Mouse (Mus musculus) adrenal gland, postnatal 25 days (tissue): ENCODE results near the gene Prdm1. TPM values are rescaled to one million over a fixed set of nuclear protein-coding genes. Genes with fewer than 3 reads are reported as not detected.
A peak's percentile ranks its signal among the peaks of the same experiment; 100 is the strongest.

ENCODE experiments used
- DNase-seq: peaks from one replicate; pipeline ENCODE4 v3.0.0; 2021; ENCODE audit warnings: mixed read lengths
- long read RNA-seq: library from polyadenylated mRNA; stranded (forward); transcript quantifications from one replicate; pipeline ENCODE4 v2.0.0, GENCODE M21; 2021
- total RNA-seq: library from RNA; stranded (reverse); gene quantifications from 2 replicates; pipeline ENCODE4 v1.2.3, GENCODE M21; 2021

The Prdm1 gene
- 1.1 and 3.0 TPM in 2 replicates for total RNA-seq
- long read RNA-seq = 0 reads

- no peak for DNase-seq
These were observed at the start of gene Prdm1 for GRCm38 (mm10) chr10:44528291-44529082. Gene Prdm1 (minus strand): TSS chr10:44528501.

GRCm38 (mm10) chr10:44565971-44566370, 37.7 kb upstream of the Prdm1 start:
- DNase-seq = peak; percentile 78

- no peak for DNase-seq
These were observed 36.8 kb upstream of the Prdm1 start for GRCm38 (mm10) chr10:44565109-44565508.

- DNase-seq = no peak
These were observed 28.5 kb upstream of the Prdm1 start for GRCm38 (mm10) chr10:44556845-44557244.

- no peak for DNase-seq
These were observed 27.0 kb upstream of the Prdm1 start for GRCm38 (mm10) chr10:44555317-44555716.

- DNase-seq = no peak
These were observed 25.3 kb upstream of the Prdm1 start for GRCm38 (mm10) chr10:44553648-44554047.

- DNase-seq = no peak
These were observed 10.8 kb upstream of the Prdm1 start for GRCm38 (mm10) chr10:44539033-44539578.

GRCm38 (mm10) chr10:44538137-44538536, 9.8 kb upstream of the Prdm1 start:
- DNase-seq = no peak

GRCm38 (mm10) chr10:44530067-44530360, 1.7 kb upstream of the Prdm1 start:
- no peak for DNase-seq

GRCm38 (mm10) chr10:44529218-44530066, 1.1 kb upstream of the Prdm1 start:
- peak; percentile 87 for DNase-seq

- DNase-seq = no peak
These were observed 650 bp downstream of the Prdm1 start for GRCm38 (mm10) chr10:44527651-44528050.

- DNase-seq = peak; percentile 18
These were observed 1.3 kb downstream of the Prdm1 start for GRCm38 (mm10) chr10:44526751-44527591.

- DNase-seq = no peak
These were observed 8.1 kb downstream of the Prdm1 start for GRCm38 (mm10) chr10:44520189-44520588.

- DNase-seq = no peak
These were observed 9.7 kb downstream of the Prdm1 start for GRCm38 (mm10) chr10:44518631-44519030.

- DNase-seq = no peak
These were observed 15.2 kb downstream of the Prdm1 start for GRCm38 (mm10) chr10:44513108-44513507.

- no peak for DNase-seq
These were observed 17.3 kb downstream of the Prdm1 start for GRCm38 (mm10) chr10:44511029-44511428.

- DNase-seq = no peak
These were observed 19.7 kb downstream of the Prdm1 start for GRCm38 (mm10) chr10:44508649-44509048.

GRCm38 (mm10) chr10:44507984-44508383, 20.3 kb downstream of the Prdm1 start:
- DNase-seq = no peak

GRCm38 (mm10) chr10:44502891-44503290, 25.4 kb downstream of the Prdm1 start:
- DNase-seq = peak; percentile 3

GRCm38 (mm10) chr10:44499897-44500519, 28.3 kb downstream of the Prdm1 start:
- no peak for DNase-seq

GRCm38 (mm10) chr10:44493818-44494492, 34.3 kb downstream of the Prdm1 start:
- no peak for DNase-seq
